Comparison of ENCODE assay signal across 7 mouse cellular contexts in the genomic region with DNA sequence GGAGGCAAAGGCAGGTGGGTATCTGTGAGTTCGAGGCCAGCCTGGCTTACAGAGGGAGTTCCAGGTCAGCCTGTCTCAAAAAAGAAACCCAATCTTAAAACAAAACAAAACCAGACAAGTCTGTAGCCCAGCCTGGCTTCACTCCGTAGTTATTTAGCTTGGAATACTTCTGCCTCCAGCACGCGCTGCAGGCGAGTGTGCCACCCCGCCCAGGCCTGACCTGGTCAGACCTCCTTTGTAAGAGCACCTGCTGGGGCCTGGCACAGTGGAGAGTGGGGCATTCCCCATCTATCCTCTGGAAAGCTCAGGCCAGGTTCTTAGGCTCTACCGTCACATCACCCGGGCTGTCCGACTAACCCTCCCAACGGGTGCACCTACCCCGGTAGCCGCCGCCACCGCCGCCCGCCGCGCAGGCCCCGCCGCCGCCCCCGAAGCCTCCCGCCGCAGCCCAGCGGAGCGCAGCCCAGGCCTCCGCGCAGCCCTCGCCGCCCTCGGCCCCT. TPM values are rescaled to one million over a fixed set of nuclear protein-coding genes. Genes with fewer than 3 reads are reported as not detected.
DNase-seq lines count a peak whose midpoint lies in the region; ATAC-seq and TF ChIP-seq lines count a peak whose summit lies in the region.

No protein-coding gene starts in this region.

- H3K9me3 ChIP-seq in hindbrain, embryonic 13.5 days, result no peaks in the 10 kb centered on the region
- no peaks in the 10 kb centered on the region for H3K9me3 ChIP-seq in midbrain, embryonic 10.5 days (replicated peaks)

- no peak overlapping the region for H3K27ac ChIP-seq in testis, adult 2 months (ENCODE audit: control insufficient read depth, insufficient read depth, low read depth, low read length)
- peak overlapping the region; percentile 66; the same call in 1 of the 2 replicates for H3K27ac ChIP-seq in cortical plate, adult 2 months (ENCODE audit: insufficient read depth, low read length)
- no peak overlapping the region for H3K27ac ChIP-seq in hindbrain, embryonic 13.5 days
- H3K27ac ChIP-seq in midbrain, embryonic 10.5 days (replicated peaks), result peak overlapping the region; percentile 69

- peak overlapping the region; percentile 100 for H3K4me2 ChIP-seq in hindbrain, embryonic 13.5 days

- WGBS in hindbrain, embryonic 13.5 days, result 2% methylated on average over 31 of the region's 31 CpGs
- WGBS in midbrain, embryonic 10.5 days, result 2% methylated on average over 28 of the region's 31 CpGs

- H3K9ac ChIP-seq in hindbrain, embryonic 13.5 days, result peak overlapping the region; percentile 76

- H3K36me3 ChIP-seq in testis, adult 2 months (ENCODE audit: control insufficient read depth, insufficient read depth, low read length), result no peaks in the 10 kb centered on the region
- no peaks in the 10 kb centered on the region; the same call in 1 of the 2 replicates for H3K36me3 ChIP-seq in hindbrain, embryonic 13.5 days
- no peaks in the 10 kb centered on the region for H3K36me3 ChIP-seq in midbrain, embryonic 10.5 days

- peaks cover 6% of the 10 kb centered on the region; the same call in 1 of the 2 replicates for H3K27me3 ChIP-seq in testis, adult 2 months (ENCODE audit: control insufficient read depth, insufficient read depth, low read length)
- H3K27me3 ChIP-seq in hindbrain, embryonic 13.5 days, result peaks cover 91% of the 10 kb centered on the region
- peaks cover 95% of the 10 kb centered on the region for H3K27me3 ChIP-seq in midbrain, embryonic 10.5 days (ENCODE audit: low read depth, poor library complexity, severe bottlenecking)

- H3K4me1 ChIP-seq in testis, adult 2 months (ENCODE audit: control insufficient read depth, insufficient read depth, low read length), result peaks cover 16% of the 10 kb centered on the region
- H3K4me1 ChIP-seq in cortical plate, adult 2 months (ENCODE audit: control insufficient read depth, insufficient read depth, low read length), result peaks cover 1% of the 10 kb centered on the region; the same call in 1 of the 2 replicates
- peaks cover 18% of the 10 kb centered on the region for H3K4me1 ChIP-seq in hindbrain, embryonic 13.5 days (replicated peaks)
- peaks cover 18% of the 10 kb centered on the region for H3K4me1 ChIP-seq in midbrain, embryonic 10.5 days

- no peak for DNase-seq in testis, postnatal 14 days (ENCODE audit: low spot score)
- DNase-seq in midbrain, embryonic 10.5 days (ENCODE audit: low spot score), result no peak
- DNase-seq in right cerebral cortex, postnatal 25 days, result no peak
- no peak for DNase-seq in right cerebral cortex, postnatal 36 days (ENCODE audit: low spot score in 2 of 2)

- H3K4me3 ChIP-seq in testis, adult 2 months (ENCODE audit: control insufficient read depth, low read depth, low read length), result peak overlapping the region; percentile 83
- peak overlapping the region; percentile 44 for H3K4me3 ChIP-seq in cortical plate, adult 2 months (ENCODE audit: insufficient read depth, low read length)
- peak overlapping the region; percentile 65 for H3K4me3 ChIP-seq in hindbrain, embryonic 13.5 days
- peak overlapping the region; percentile 81 for H3K4me3 ChIP-seq in midbrain, embryonic 10.5 days

- TF ChIP-seq CTCF in testis, adult 2 months (IDR thresholded peaks at IDR 0.05; ENCODE audit: control insufficient read depth, insufficient read depth, insufficient replicate concordance, low read depth, low read length), result no peak
- no peak for TF ChIP-seq CTCF in cortical plate, adult 2 months (IDR thresholded peaks at IDR 0.05; ENCODE audit: extremely low read depth, insufficient read depth, low read length)

- TF ChIP-seq POLR2A in testis, adult 2 months (IDR thresholded peaks at IDR 0.05; ENCODE audit: control insufficient read depth, low read depth, low read length), result no peak
- TF ChIP-seq POLR2A in cortical plate, adult 2 months (IDR thresholded peaks at IDR 0.05; ENCODE audit: extremely low read depth, insufficient read depth, low read length), result no peak

- ATAC-seq in hindbrain, embryonic 13.5 days (ENCODE audit: low FRiP score), result 0 out of 2 replicates have a peak, but pooled peaks have one; percentile 48

RNA-seq across cellular contexts. Expression of a gene that starts 2.6 kb away (rescaled TPM):
- polyA plus RNA-seq in testis, adult 2 months (2012; rRNA removed), result 2.2 and 3.0 TPM in 2 replicates
- 63.2 and 74.8 TPM in 2 replicates for polyA plus RNA-seq in cortical plate, adult 2 months (2012; rRNA removed)
- polyA plus RNA-seq in hindbrain, embryonic 13.5 days (2015; fragmentation: Nextera tagmentation; extraction: Ambion mirVana), result 0.91 and 1.4 TPM in 2 replicates
- 0.11 TPM in 1 of 2 replicates, not detected in the other for polyA plus RNA-seq in midbrain, embryonic 10.5 days (2016; fragmentation: Nextera tagmentation; extraction: Ambion mirVana)

RNA-seq across cellular contexts. Expression of a gene that starts 15.5 kb away (rescaled TPM):
- polyA plus RNA-seq in testis, adult 2 months (2012; rRNA removed), result 5.8 and 6.4 TPM in 2 replicates
- 251 and 279 TPM in 2 replicates for polyA plus RNA-seq in cortical plate, adult 2 months (2012; rRNA removed)
- 0.17 and 0.21 TPM in 2 replicates for polyA plus RNA-seq in hindbrain, embryonic 13.5 days (2015; fragmentation: Nextera tagmentation; extraction: Ambion mirVana)
- 0.73 and 1.4 TPM in 2 replicates for polyA plus RNA-seq in midbrain, embryonic 10.5 days (2016; fragmentation: Nextera tagmentation; extraction: Ambion mirVana)

RNA-seq across cellular contexts. Expression of a gene that starts 29.7 kb away (rescaled TPM):
- 13.4 and 13.7 TPM in 2 replicates for polyA plus RNA-seq in testis, adult 2 months (2012; rRNA removed)
- 14.6 and 15.4 TPM in 2 replicates for polyA plus RNA-seq in cortical plate, adult 2 months (2012; rRNA removed)
- polyA plus RNA-seq in hindbrain, embryonic 13.5 days (2015; fragmentation: Nextera tagmentation; extraction: Ambion mirVana), result 22.2 and 22.6 TPM in 2 replicates
- polyA plus RNA-seq in midbrain, embryonic 10.5 days (2016; fragmentation: Nextera tagmentation; extraction: Ambion mirVana), result 39.8 and 41.0 TPM in 2 replicates

RNA-seq across cellular contexts. Expression of a gene that starts 39.9 kb away (rescaled TPM):
- 18.7 and 26.0 TPM in 2 replicates for polyA plus RNA-seq in testis, adult 2 months (2012; rRNA removed)
- polyA plus RNA-seq in cortical plate, adult 2 months (2012; rRNA removed), result 164 and 169 TPM in 2 replicates
- polyA plus RNA-seq in hindbrain, embryonic 13.5 days (2015; fragmentation: Nextera tagmentation; extraction: Ambion mirVana), result 19.4 and 20.0 TPM in 2 replicates
- 27.6 and 27.9 TPM in 2 replicates for polyA plus RNA-seq in midbrain, embryonic 10.5 days (2016; fragmentation: Nextera tagmentation; extraction: Ambion mirVana)

Comparison
In these comparisons a context has a peak if more than half of its experiments do, and no peak if none do; other contexts are left out.
1. H3K27ac ChIP-seq: peak in cortical plate, adult 2 months (single experiment) and midbrain, embryonic 10.5 days (single experiment); none in testis, adult 2 months (single experiment) and hindbrain, embryonic 13.5 days (single experiment).
2. RNA of a gene that starts 2.6 kb away (polyA plus RNA-seq): 63.2 to 74.8 TPM in cortical plate, adult 2 months; 2.2 to 3.0 TPM in testis, adult 2 months, 0.91 to 1.4 TPM in hindbrain, embryonic 13.5 days and 0.11 TPM in midbrain, embryonic 10.5 days; every median in the first group is over 10 times any median in the second.
3. RNA of a gene that starts 15.5 kb away (polyA plus RNA-seq): 251 to 279 TPM in cortical plate, adult 2 months; 5.8 to 6.4 TPM in testis, adult 2 months, 0.73 to 1.4 TPM in midbrain, embryonic 10.5 days and 0.17 to 0.21 TPM in hindbrain, embryonic 13.5 days; every median in the first group is over 10 times any median in the second.
4. Peak in every context shown above with its lines, with median percentiles within 50 percentile points of each other: H3K4me3 ChIP-seq.